Mouse (Mus musculus) forebrain, embryonic 14.5 days (tissue): Measurements from ENCODE around the gene Uggt1. TPM values are rescaled to one million over a fixed set of nuclear protein-coding genes. Genes with fewer than 3 reads are reported as not detected.
A peak's percentile ranks its signal among the peaks of the same experiment; 100 is the strongest.

ENCODE experiments used
- ATAC-seq: fragments of 200-750 bp; cut with Nextera tagmentation; 2 replicates; pipeline ENCODE4 v1.8.0; 2017; ENCODE audit warnings: mild to moderate bottlenecking, moderate library complexity
- DNase-seq: peaks from one replicate; pipeline ENCODE4 v3.0.0-alpha.2; 2015; ENCODE audit warnings: low spot score
- H3K27ac ChIP-seq: fragments of 300-500 bp; sonication (generic); 2 replicates; pipeline ENCODE4 v1.5.1; 2014; ENCODE audit warnings: low read depth, mild to moderate bottlenecking, control low read depth, low read length, moderate library complexity
- H3K27me3 ChIP-seq: fragments of 300-500 bp; sonication (generic); replicated peaks from 2 replicates; pipeline ENCODE4 v1.6.1; 2014; ENCODE audit warnings: low read length, control low read depth, mixed read lengths; ENCODE audit not compliant: control insufficient read depth, insufficient read depth
- H3K36me3 ChIP-seq: fragments of 300-500 bp; sonication (generic); 2 replicates; pipeline ENCODE4 v1.6.1; 2014; ENCODE audit warnings: low read length, control low read depth; ENCODE audit not compliant: control insufficient read depth, insufficient read depth
- H3K4me1 ChIP-seq: fragments of 300-500 bp; sonication (generic); 2 replicates; pipeline ENCODE4 v1.6.1; 2014; ENCODE audit warnings: antibody characterized with exemption, low read length, control low read depth; ENCODE audit not compliant: control insufficient read depth, insufficient read depth
- H3K4me2 ChIP-seq: fragments of 300-500 bp; sonication (generic); 2 replicates; pipeline ENCODE4 v1.6.1; 2014; ENCODE audit warnings: mild to moderate bottlenecking, control low read depth, low read length
- H3K4me3 ChIP-seq: fragments of 300-500 bp; sonication (generic); 2 replicates; pipeline ENCODE4 v1.5.1; 2014; ENCODE audit warnings: low read depth, low read length, control low read depth
- H3K9ac ChIP-seq: fragments of 300-500 bp; sonication (generic); 2 replicates; pipeline ENCODE4 v1.6.1; 2014; ENCODE audit warnings: mild to moderate bottlenecking, low read length, control low read depth, moderate library complexity
- H3K9me3 ChIP-seq: fragments of 300-500 bp; sonication (generic); replicated peaks from 2 replicates; pipeline ENCODE4 v1.6.1; 2016; ENCODE audit warnings: low read length, control low read depth, mixed read lengths; ENCODE audit not compliant: control insufficient read depth
- WGBS: fragments of 180-500 bp; shearing (Covaris S2); extraction: QIAGEN DNeasy Blood & Tissue Kit; methylation state at CpG from one replicate; pipeline ENCODE4 v1.1.7; 2014; 5-methylcytosine and 5-hydroxymethylcytosine counted together
- polyA plus RNA-seq: library from polyadenylated mRNA; unstranded; fragments of >200 nt; fragmentation: Nextera tagmentation; extraction: Ambion mirVana; gene quantifications from 2 replicates; pipeline ENCODE4 v1.2.1, GENCODE M21; 2014

Uggt1 gene
- polyA plus RNA-seq: 66.8 and 75.9 TPM in 2 replicates

DNA sequence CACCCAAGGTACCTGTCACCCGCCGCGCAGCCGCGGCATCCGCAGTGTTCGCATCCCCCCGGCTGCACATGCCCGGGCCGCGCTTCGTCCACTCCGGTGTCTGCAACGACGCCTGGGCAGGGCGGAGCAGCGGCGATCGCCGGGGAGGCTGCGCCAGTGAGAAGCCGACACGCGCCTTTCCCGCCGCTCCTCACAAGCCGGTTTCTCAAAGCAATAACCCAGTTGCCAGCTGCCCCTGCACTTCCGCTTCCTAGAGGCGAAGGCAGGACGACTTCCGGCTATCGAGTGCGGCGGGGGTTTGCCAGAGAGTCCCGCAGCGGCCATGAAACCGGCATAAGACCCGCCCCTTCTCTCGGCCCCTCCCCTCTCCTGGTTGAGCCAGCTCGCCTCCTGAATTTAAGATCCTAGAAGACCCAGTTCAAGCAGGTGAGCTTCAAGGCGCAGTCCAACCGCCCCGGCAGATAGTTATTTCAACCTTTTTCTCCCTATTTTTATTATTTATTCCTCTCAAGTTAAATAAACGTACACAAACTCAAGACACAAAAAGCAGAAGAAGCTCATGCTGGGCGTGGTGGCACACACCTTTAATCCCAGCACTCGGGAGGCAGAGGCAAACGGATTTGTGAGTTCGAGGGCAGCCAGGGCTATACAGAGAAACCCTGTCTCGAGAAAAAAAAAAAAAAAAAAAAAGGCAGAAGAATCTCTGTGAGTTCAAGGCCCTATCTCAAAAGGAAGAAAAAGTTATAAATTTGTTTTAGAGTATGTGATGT lies at the start of gene Uggt1:
TSS of gene Uggt1 (minus strand) at position 663 of the 770 bp plus-strand sequence.
- no peaks in the 10 kb centered on the region for H3K36me3 ChIP-seq
- H3K27ac ChIP-seq: peak within 1 kb of the TSS; percentile 82
- no peaks in the 10 kb centered on the region for H3K9me3 ChIP-seq
- peaks cover 10% of the 10 kb centered on the region for H3K4me1 ChIP-seq
- peak within 1 kb of the TSS; percentile 87 for H3K4me3 ChIP-seq
- WGBS: 2% methylated on average over 49 of the region's 49 CpGs
- H3K9ac ChIP-seq: peak within 1 kb of the TSS; percentile 85
- peak; percentile 98 for DNase-seq
- peak within 1 kb of the TSS; percentile 82 for H3K4me2 ChIP-seq
- ATAC-seq: peak; percentile 98
- H3K27me3 ChIP-seq: no peaks in the 10 kb centered on the region

DNA sequence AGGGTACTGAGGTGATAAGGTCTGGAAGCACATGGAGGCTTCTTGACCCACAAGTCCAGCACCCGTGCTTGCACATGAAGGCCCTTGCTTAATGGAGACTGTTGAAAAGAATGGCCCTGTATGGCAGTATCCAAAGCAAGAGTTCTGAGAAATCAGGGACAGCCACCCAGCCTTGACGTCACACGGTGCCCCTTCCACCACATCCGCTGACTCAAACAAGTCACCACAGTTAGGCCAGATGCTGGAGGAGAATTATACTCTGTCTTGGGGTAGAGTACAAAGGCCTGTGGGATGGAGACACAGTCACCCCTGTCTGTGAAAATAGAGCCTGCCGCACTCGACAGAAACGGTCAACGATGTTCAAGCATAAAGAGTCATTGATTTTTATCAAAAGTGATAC lies 49.0 kb upstream of the Uggt1 start:
- no peak overlapping the region for H3K4me3 ChIP-seq
- no peak overlapping the region for H3K4me2 ChIP-seq
- DNase-seq (no peak), ATAC-seq (no peak)
- no peaks in the 10 kb centered on the region for H3K4me1 ChIP-seq
- H3K36me3 ChIP-seq: no peaks in the 10 kb centered on the region
- no peak overlapping the region for H3K9ac ChIP-seq
- no peaks in the 10 kb centered on the region for H3K27me3 ChIP-seq
- no peaks in the 10 kb centered on the region for H3K9me3 ChIP-seq
- 94% methylated on average over 8 of the region's 8 CpGs for WGBS
- no peak overlapping the region for H3K27ac ChIP-seq

DNA sequence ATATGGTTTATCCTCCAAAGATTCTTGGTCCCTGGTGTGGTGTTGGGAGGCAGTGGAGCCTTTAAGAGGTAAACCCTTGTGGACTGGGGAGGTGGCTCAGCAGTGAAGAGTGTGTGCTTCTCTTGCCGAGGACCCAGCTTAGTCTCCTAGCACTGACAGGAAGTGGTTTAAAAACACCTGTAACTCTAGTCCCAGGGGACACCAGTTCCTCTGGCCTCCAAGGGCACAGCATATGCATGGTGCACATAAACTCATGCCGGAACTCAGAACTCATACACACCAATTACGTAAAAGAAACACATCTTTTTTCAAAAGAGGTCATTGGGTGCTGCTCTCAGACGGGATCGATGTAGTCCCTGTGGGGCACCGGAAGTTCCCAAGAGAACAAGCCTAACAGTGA lies 37.3 kb upstream of the Uggt1 start:
- Histone ChIP-seq H3K27me3 (no peaks in the 10 kb centered on the region), H3K4me3 (no peak overlapping the region), H3K36me3 (no peaks in the 10 kb centered on the region), H3K9me3 (no peaks in the 10 kb centered on the region), H3K4me1 (no peaks in the 10 kb centered on the region), H3K9ac (no peak overlapping the region), H3K27ac (no peak overlapping the region), H3K4me2 (no peak overlapping the region)
- 90% methylated on average over 6 of the region's 6 CpGs for WGBS
- ATAC-seq (no peak), DNase-seq (no peak)

DNA sequence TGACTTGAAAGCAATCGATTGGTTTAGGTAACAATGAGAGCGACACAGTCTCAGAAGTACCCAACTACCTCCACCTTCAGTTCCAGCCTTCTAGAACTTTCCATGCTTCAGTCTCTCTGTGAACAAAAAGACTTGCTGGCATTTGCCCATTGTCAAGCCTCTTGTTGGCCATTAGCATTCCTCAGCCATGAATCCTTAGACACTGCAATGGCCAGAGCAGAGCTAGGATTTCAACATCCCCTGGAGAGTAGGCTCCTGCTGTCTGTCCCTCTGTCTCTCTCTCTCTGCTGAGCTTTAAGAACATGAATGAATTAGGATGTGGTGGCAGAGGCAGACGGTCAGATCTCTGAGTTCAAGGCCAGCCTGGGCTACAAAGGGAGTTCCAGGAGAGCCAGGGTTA lies 36.4 kb upstream of the Uggt1 start:
- 89% methylated on average over 3 of the region's 3 CpGs for WGBS
- DNase-seq: no peak
- Histone ChIP-seq H3K27ac (no peak overlapping the region), H3K4me3 (no peak overlapping the region), H3K27me3 (no peaks in the 10 kb centered on the region), H3K9ac (no peak overlapping the region), H3K4me1 (no peaks in the 10 kb centered on the region), H3K36me3 (no peaks in the 10 kb centered on the region), H3K9me3 (no peaks in the 10 kb centered on the region), H3K4me2 (no peak overlapping the region)
- no peak for ATAC-seq

DNA sequence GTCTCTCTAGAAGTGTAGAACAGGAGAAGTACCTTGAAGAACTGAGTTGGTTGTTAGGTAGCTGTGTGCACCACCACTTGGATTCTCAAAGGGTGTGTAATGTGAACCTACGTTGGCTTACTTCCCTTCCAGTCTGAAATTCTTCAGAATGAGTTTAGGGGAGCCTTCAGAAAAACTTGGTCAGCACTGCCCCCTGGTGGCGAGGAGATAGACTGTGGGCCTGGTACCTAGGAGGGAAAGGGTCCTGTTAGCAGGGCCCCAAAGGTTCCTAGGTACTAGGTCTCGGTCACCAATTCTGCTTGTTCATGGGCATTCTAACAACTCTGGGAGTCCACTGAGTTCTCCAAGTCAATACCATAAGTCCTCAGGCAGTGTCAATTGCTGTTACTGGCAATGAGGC lies 34.7 kb upstream of the Uggt1 start:
- no peak; the same call in 1 of the 2 replicates for ATAC-seq
- H3K4me3 ChIP-seq: no peak overlapping the region
- H3K4me2 ChIP-seq: no peak overlapping the region
- H3K27ac ChIP-seq: no peak overlapping the region
- peak; percentile 81 for DNase-seq
- 14% methylated on average over 3 of the region's 3 CpGs for WGBS
- no peak overlapping the region for H3K9ac ChIP-seq
- no peaks in the 10 kb centered on the region for H3K27me3 ChIP-seq
- H3K4me1 ChIP-seq: no peaks in the 10 kb centered on the region
- H3K36me3 ChIP-seq: no peaks in the 10 kb centered on the region
- no peaks in the 10 kb centered on the region for H3K9me3 ChIP-seq

DNA sequence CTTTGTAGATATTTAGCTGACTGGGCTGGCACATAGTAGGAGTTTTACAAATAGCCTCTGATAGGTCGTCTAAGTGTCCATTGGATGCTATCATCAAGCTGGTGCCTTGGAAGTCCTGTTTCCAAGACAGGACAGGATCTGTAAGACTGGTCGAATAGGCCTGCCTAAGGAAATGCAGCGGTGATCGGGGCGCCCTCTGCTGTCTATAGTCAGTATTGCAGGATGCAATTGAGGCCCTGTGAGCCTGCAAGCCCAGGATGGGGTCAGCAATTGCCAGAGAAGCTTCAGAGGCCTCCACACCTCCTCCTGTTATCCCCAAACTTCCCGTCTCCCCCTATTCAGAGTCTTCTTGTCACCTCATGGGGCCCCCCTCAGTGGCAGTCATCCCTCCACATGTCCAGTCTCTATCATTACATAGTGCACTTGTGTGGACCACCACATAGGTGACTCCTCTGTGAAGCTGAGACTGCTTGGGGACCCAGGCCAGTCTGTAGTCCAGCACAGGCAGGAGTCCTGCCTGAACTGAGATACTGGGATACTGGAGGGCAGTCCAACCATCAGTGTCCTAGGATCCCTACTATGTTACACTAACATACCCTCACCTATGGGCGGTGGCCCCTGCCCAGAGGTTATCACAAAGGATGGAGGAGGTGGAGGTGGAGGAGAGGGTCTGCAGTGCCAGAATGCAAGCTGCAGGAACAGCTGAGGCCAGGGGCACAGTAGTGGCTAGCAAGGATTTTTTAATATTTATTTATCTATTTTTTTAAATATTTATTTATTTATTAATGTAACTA lies 32.9 kb upstream of the Uggt1 start:
- no peak overlapping the region for H3K4me3 ChIP-seq
- no peak overlapping the region for H3K27ac ChIP-seq
- ATAC-seq (no peak), DNase-seq (peak; percentile 62)
- no peaks in the 10 kb centered on the region for H3K4me1 ChIP-seq
- H3K9me3 ChIP-seq: no peaks in the 10 kb centered on the region
- no peaks in the 10 kb centered on the region for H3K27me3 ChIP-seq
- no peak overlapping the region for H3K9ac ChIP-seq
- WGBS: 18% methylated on average over 7 of the region's 7 CpGs
- H3K4me2 ChIP-seq: no peak overlapping the region
- H3K36me3 ChIP-seq: no peaks in the 10 kb centered on the region

DNA sequence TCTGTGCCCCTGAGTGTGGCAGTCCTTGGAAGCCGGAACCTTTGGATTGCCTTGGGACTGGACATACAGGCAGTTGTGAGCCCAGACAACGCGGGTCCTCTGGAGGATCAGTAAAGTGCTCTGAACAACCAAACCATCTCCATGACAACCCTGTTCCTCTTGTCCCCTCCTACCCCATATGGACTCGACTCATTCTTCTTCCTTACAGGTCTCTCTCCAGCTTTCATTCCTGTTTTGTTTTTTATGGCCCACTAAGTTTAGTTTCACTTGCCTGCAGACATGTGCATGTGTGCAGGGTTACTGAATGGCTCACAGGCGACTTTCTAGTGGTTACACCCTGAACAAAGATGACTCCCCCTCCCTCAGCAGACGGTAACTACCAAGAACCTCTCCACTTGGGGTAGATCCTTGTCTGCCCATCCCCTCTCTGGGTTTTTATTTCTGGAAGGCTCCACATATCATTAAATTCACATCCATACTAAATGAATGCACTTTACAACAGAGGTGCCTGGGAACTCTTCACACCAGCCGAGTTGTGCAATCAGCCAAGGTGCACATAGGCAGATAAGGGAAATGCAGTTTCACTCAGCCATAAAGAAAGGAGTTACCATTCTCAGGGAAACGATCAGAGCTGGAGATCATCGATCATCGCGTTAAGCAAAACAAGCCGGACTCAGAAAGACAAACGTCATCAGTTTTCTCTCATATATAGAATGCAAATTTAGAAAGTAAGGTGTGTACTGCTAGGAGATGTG lies 31.3 kb upstream of the Uggt1 start:
- DNase-seq (no peak), ATAC-seq (no peak)
- Histone ChIP-seq H3K27ac (no peak overlapping the region), H3K36me3 (no peaks in the 10 kb centered on the region), H3K9ac (no peak overlapping the region), H3K27me3 (no peaks in the 10 kb centered on the region), H3K4me2 (no peak overlapping the region), H3K4me3 (no peak overlapping the region), H3K4me1 (no peaks in the 10 kb centered on the region), H3K9me3 (no peaks in the 10 kb centered on the region)
- WGBS: 78% methylated on average over 13 of the region's 13 CpGs

DNA sequence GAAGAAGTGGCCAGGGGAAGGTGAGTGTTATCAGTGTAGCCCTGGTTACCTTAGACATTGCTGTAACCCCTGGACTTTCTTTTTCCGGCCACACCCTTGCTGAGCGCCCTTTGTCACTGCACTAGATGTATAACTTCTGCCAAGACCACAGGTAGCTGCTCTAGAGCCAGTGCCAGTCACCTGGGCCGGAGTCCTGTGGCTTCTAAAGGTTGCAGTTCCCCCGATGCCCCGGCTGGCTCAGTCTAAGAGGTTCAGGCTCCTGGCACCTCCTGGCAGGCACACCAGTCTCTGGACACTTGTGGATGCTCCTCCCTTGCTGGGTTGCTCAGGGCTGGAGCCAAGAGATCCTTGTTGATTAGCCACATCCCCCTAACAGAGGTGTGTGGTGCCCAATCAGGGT lies 29.9 kb upstream of the Uggt1 start, which contains the start of gene Neurl3:
TSS of gene Neurl3 (minus strand) at position 225 of the 400 bp plus-strand sequence.
- DNase-seq: no peak

More for the DNA sequence above, 29.9 kb upstream of the Uggt1 start, which contains the start of gene Neurl3:
- no peak for ATAC-seq
- Histone ChIP-seq H3K4me1 (no peaks in the 10 kb centered on the region), H3K4me2 (no peak within 1 kb of the TSS), H3K9me3 (no peaks in the 10 kb centered on the region), H3K36me3 (no peaks in the 10 kb centered on the region), H3K27me3 (0 out of 2 replicates have a peak, but pooled peaks cover 1% of the 10 kb centered on the region), H3K27ac (no peak within 1 kb of the TSS), H3K4me3 (no peak within 1 kb of the TSS), H3K9ac (no peak within 1 kb of the TSS)
- WGBS: 91% methylated on average over 5 of the region's 5 CpGs
